Mouse (Mus musculus): ENCODE measurements around the gene Nr2f1.

Gene Nr2f1

GRCm38 (mm10) chr13:78179312-78180097, 20.1 kb downstream of the Nr2f1 start:
- no peak for DNase-seq (ENCODE audit: low spot score)

- no peak for DNase-seq (ENCODE audit: low spot score)
These were observed 20.8 kb downstream of the Nr2f1 start for GRCm38 (mm10) chr13:78178771-78179170.

GRCm38 (mm10) chr13:78178021-78178420, 21.5 kb downstream of the Nr2f1 start:
- DNase-seq (ENCODE audit: low spot score), result no peak

GRCm38 (mm10) chr13:78177381-78177950, 22.1 kb downstream of the Nr2f1 start:
- no peak for DNase-seq (ENCODE audit: low spot score)

GRCm38 (mm10) chr13:78175821-78176380, 23.7 kb downstream of the Nr2f1 start:
- DNase-seq (ENCODE audit: low spot score), result no peak

- DNase-seq (ENCODE audit: low spot score), result no peak
These were observed 24.7 kb downstream of the Nr2f1 start for GRCm38 (mm10) chr13:78174891-78175290.

GRCm38 (mm10) chr13:78174191-78174590, 25.4 kb downstream of the Nr2f1 start:
- DNase-seq (ENCODE audit: low spot score), result no peak

GRCm38 (mm10) chr13:78172861-78173260, 26.7 kb downstream of the Nr2f1 start:
- DNase-seq (ENCODE audit: low spot score), result no peak

- no peak for DNase-seq (ENCODE audit: low spot score)
These were observed 27.4 kb downstream of the Nr2f1 start for GRCm38 (mm10) chr13:78171984-78172636.

- no peak for DNase-seq (ENCODE audit: low spot score)
These were observed 28.2 kb downstream of the Nr2f1 start for GRCm38 (mm10) chr13:78171320-78171719.

GRCm38 (mm10) chr13:78168166-78168565, 31.4 kb downstream of the Nr2f1 start:
- no peak for DNase-seq (ENCODE audit: low spot score)

- DNase-seq (ENCODE audit: low spot score), result no peak
These were observed 34.6 kb downstream of the Nr2f1 start for GRCm38 (mm10) chr13:78164941-78165340.

GRCm38 (mm10) chr13:78163087-78163958, 36.2 kb downstream of the Nr2f1 start:
- DNase-seq (ENCODE audit: low spot score), result no peak

GRCm38 (mm10) chr13:78162149-78162548, 37.4 kb downstream of the Nr2f1 start:
- no peak for DNase-seq (ENCODE audit: low spot score)

GRCm38 (mm10) chr13:78157465-78157864, 42.1 kb downstream of the Nr2f1 start:
- DNase-seq (ENCODE audit: low spot score), result no peak

Data from ovary, postnatal 10 days (tissue).